Mouse (Mus musculus): ENCODE results near the gene Ctsd. TPM values are rescaled to one million over a fixed set of nuclear protein-coding genes. Genes with fewer than 3 reads are reported as not detected.

The Ctsd gene
- polyA plus RNA-seq, 1 experiment: 33.0 TPM

DNA sequence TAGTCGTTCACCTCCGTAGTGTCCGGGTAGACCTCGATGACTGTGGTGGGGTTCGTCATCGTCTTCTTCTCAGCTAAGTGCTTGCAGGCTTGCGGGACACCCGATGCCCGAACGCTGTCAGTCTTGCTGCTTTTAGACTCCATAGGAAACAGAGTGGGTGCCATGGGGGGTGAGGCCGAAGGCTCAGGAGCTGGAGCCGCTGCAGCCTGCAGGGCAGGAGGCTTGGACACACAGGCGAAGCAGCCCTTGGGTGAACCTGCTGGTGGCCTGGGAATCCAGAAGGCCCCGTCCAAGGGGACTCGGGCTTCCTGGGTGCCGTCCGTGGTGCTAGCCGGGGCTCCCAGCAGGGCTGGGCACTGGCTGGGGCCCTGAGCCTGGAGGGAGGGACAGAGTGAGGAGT, 16.9 kb downstream of the Ctsd start:
- TF ChIP-seq GATA1 (IDR thresholded peaks at IDR 0.05; ENCODE audit: low read length): no peak

DNA sequence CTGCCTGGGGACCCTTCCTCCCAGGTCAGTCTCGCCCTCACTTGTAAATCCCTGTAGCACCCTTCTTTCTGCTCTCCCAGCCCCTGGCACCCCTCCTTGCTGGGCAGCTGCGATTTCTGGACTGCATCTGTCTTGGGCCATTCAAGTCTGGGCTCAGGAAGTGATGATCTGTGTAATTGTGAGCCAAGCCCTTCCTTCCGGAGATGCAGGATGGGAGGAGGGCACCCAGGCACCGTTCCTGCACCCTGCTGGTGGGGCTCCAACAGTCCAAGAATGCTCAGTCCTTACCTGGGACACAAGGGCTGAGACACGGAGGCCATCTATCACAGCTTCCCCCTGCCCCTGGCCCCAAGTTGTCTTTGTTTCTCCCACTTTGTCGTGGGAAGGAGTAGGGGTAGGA, 18.0 kb downstream of the Ctsd start:
- TF ChIP-seq GATA1 (IDR thresholded peaks at IDR 0.05; ENCODE audit: low read length): no peak

GRCm38 (mm10) chr7:142368856-142369255, 19.0 kb downstream of the Ctsd start:
- no peak for TF ChIP-seq GATA1 (IDR thresholded peaks at IDR 0.05; ENCODE audit: low read length)

- no peak for TF ChIP-seq GATA1 (IDR thresholded peaks at IDR 0.05; ENCODE audit: low read length)
These were observed 24.7 kb downstream of the Ctsd start for GRCm38 (mm10) chr7:142363107-142363506.

DNA sequence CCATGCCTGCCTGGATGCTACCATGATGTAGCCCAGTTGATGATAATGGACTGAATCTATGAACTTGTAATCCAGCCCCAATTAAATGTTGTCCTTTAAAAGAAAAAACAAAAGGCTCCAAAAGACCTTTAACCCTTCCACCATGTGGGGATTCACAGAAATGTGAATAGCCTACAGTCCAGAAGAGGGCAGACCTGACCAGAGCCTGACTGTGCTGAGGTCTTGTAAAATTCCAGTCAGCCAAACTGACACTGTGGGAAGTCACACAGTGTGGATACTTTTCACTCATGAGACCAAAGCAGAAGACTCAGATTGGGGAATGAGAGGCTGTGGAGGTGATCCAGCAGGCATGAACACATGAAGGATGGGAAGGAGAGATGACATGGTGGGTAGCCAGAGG, 27.1 kb downstream of the Ctsd start:
- TF ChIP-seq GATA1 (IDR thresholded peaks at IDR 0.05; ENCODE audit: low read length): no peak

- TF ChIP-seq GATA1 (IDR thresholded peaks at IDR 0.05; ENCODE audit: low read length): no peak
These were observed 28.7 kb downstream of the Ctsd start for GRCm38 (mm10) chr7:142359129-142359528.

DNA sequence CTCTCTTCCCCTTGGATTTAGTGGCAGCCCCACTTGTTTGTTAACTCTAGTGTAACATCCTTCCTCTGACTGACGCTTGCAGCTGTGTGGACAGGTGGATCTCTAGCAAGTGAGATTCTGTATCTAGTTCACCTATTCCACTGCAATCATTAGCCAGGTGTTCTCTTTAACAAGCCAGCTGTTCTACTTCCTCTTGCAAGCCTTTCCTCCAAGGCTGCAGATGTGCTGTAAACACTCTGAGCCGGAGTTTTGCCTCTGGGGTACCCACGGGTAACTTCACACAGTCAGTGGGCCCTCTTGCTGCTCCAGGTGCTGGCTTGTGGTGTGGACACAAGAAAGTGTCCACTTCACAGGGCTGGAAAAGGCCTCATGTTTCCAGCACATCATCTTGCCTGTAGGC, 30.3 kb downstream of the Ctsd start:
- no peak for TF ChIP-seq GATA1 (IDR thresholded peaks at IDR 0.05; ENCODE audit: low read length)

- TF ChIP-seq GATA1 (IDR thresholded peaks at IDR 0.05; ENCODE audit: low read length): no peak
These were observed 33.1 kb downstream of the Ctsd start for GRCm38 (mm10) chr7:142354661-142355233.

- TF ChIP-seq GATA1 (IDR thresholded peaks at IDR 0.05; ENCODE audit: low read length): no peak
These were observed 34.0 kb downstream of the Ctsd start for GRCm38 (mm10) chr7:142353854-142354253.

DNA sequence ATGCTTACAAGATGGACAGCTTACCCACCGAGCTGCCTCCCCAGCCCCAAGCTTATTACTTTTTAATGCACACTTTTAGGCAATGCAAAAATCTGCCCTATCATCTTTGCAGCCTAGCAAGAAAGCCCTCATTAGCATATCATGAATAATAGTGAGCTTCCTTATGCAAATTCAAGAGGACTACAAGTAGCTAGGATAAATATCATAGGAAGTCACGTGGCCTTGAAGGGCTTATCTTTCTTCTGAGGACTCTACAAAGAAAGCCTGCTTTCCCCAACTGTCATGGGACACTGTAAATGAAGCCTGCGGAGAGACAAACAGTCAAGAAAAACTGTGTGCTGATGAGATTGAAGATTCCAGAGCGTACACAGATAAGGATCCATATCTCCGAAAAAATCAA, 36.3 kb downstream of the Ctsd start:
- TF ChIP-seq GATA1 (IDR thresholded peaks at IDR 0.05; ENCODE audit: low read length): peak; percentile 40

GRCm38 (mm10) chr7:142349308-142349961, 38.4 kb downstream of the Ctsd start:
- TF ChIP-seq GATA1 (IDR thresholded peaks at IDR 0.05; ENCODE audit: low read length): no peak

GRCm38 (mm10) chr7:142347542-142347941, 40.3 kb downstream of the Ctsd start:
- no peak for TF ChIP-seq GATA1 (IDR thresholded peaks at IDR 0.05; ENCODE audit: low read length)

- no peak for TF ChIP-seq GATA1 (IDR thresholded peaks at IDR 0.05; ENCODE audit: low read length)
These were observed 45.6 kb downstream of the Ctsd start for GRCm38 (mm10) chr7:142342247-142342640.

- TF ChIP-seq GATA1 (IDR thresholded peaks at IDR 0.05; ENCODE audit: low read length): no peak
These were observed 46.1 kb downstream of the Ctsd start for GRCm38 (mm10) chr7:142341564-142342246.

GRCm38 (mm10) chr7:142340269-142340970, 47.4 kb downstream of the Ctsd start:
- no peak for TF ChIP-seq GATA1 (IDR thresholded peaks at IDR 0.05; ENCODE audit: low read length)

DNA sequence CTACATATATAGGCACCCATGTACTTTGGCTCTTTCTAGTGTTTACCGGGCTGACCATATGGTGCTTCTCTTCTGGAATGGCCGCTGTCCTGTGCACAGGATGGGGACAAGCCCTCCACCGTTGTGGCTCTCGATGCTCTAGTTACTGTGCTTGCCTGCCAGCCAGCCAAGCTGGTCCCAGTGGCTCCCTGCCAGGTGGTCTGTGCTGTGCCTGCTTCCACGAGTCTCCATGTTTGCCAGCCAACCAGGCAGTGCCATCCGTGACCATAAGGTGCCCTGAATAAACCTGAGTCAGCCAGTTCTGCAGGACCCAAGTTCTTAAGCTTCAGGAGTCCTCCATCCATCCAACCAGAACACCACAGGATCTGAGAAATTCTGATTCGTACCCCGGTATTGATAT, 52.7 kb downstream of the Ctsd start:
- no peak for TF ChIP-seq GATA1 (IDR thresholded peaks at IDR 0.05; ENCODE audit: low read length)

All from G1E-ER4 (cell line).